Mouse (Mus musculus) stomach, embryonic 14.5 days (tissue): ENCODE measurements at regions not wholly inside any gene's neighbourhood (a gene's known extent, or its start where the extent isn't known, plus 50 kb on each side); places are given as distances from the start of the nearest gene placed in this dataset.
"Not testable (repeated sequence)": the region's sequence is repeated elsewhere in the genome, so short reads cannot be mapped to it uniquely, and the experiment has no call there.

Source experiments
- ATAC-seq: fragments of 200-750 bp; cut with Nextera tagmentation; 2 replicates; pipeline ENCODE4 v1.8.0; 2017; ENCODE audit warnings: low read depth, moderate TSS enrichment; ENCODE audit not compliant: insufficient number of reproducible peaks, insufficient read depth, low FRiP score
- H3K27ac ChIP-seq: fragments of 300-500 bp; sonication (generic); 2 replicates; pipeline ENCODE4 v1.5.1; 2014; ENCODE audit warnings: mild to moderate bottlenecking, low read length, moderate library complexity, mixed read lengths
- H3K27me3 ChIP-seq: fragments of 300-500 bp; sonication (generic); 2 replicates; pipeline ENCODE4 v1.6.1; 2014; ENCODE audit warnings: low read length, control low read depth, mixed read lengths; ENCODE audit not compliant: control insufficient read depth, insufficient read depth
- H3K36me3 ChIP-seq: fragments of 300-500 bp; sonication (generic); 2 replicates; pipeline ENCODE4 v1.6.1; 2014; ENCODE audit warnings: mild to moderate bottlenecking, control low read depth, low read length, moderate library complexity, mixed read lengths; ENCODE audit not compliant: control insufficient read depth, insufficient read depth
- H3K4me1 ChIP-seq: fragments of 300-500 bp; sonication (generic); 2 replicates; pipeline ENCODE4 v1.6.1; 2014; ENCODE audit warnings: low read length, control low read depth, mixed read lengths; ENCODE audit not compliant: control insufficient read depth, insufficient read depth
- H3K4me2 ChIP-seq: fragments of 300-500 bp; sonication (generic); replicated peaks from 2 replicates; pipeline ENCODE4 v1.6.1; 2014; ENCODE audit warnings: low read depth, low read length, control low read depth
- H3K4me3 ChIP-seq: fragments of 300-500 bp; sonication (generic); 2 replicates; pipeline ENCODE4 v1.5.1; 2014; ENCODE audit warnings: low read depth, low read length, control low read depth
- H3K9ac ChIP-seq: fragments of 300-500 bp; sonication (generic); replicated peaks from 2 replicates; pipeline ENCODE4 v1.6.1; 2014; ENCODE audit warnings: low read depth, mild to moderate bottlenecking, control low read depth, low read length, moderate library complexity, mixed read lengths
- H3K9me3 ChIP-seq: fragments of 300-500 bp; sonication (generic); 2 replicates; pipeline ENCODE4 v1.6.1; 2016; ENCODE audit warnings: low read depth, low read length, control low read depth; ENCODE audit not compliant: control insufficient read depth
- WGBS: fragments of 180-500 bp; shearing (Covaris S2); extraction: QIAGEN DNeasy Blood & Tissue Kit; methylation state at CpG from one replicate; pipeline ENCODE4 v1.1.7; 2014; 5-methylcytosine and 5-hydroxymethylcytosine counted together

DNA sequence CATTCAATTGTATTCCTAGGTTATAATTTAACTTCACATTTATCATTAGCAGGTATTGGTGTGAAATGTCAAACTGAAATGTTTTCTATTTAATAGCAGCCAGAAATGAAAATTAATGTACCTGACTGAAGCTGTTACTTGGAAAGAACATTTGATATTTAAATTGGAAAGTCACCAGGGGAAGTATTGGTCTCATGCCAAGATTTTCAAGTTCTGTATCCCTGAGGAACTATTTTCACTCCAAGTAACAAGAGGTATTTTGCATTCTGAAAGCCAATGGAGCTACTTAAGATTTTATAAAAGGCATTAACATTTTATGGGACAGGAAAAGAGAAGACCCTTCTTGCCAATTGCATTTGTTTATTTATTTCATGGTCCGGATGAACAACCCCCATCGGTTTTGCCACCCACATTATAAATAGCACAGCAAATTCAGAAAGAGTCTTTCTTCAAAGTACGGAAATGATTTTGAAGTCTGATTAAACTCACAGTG, 289.3 kb downstream of the Casp12 start:
- no peaks in the 10 kb centered on the region for H3K4me1 ChIP-seq
- no peak overlapping the region for H3K4me2 ChIP-seq
- no peak overlapping the region for H3K4me3 ChIP-seq
- no peaks in the 10 kb centered on the region for H3K36me3 ChIP-seq
- no peak overlapping the region for H3K9ac ChIP-seq
- no peaks in the 10 kb centered on the region for H3K9me3 ChIP-seq
- H3K27me3 ChIP-seq = no peaks in the 10 kb centered on the region
- no peak overlapping the region for H3K27ac ChIP-seq
- WGBS = 58% methylated on average over 3 of the region's 3 CpGs
- ATAC-seq = no peak

DNA sequence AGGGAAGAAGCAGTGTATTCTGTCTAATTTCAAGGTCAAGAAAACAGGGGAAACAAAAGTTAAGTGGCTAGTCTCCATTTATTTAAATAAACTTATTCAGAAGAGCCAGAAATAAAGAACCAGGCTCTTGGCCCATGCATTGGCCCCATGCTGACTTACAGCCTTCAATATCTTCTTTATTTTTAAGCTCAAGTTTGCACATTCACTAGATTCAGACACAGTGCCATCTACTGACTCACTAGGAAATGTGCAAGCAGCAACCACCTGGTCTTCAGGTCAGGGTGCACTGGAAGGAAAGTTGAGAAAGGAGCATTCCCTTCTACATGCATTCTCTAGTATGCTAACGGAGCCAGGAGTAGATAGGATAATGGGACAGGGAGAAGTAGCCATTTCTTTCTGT, 289.7 kb downstream of the Casp12 start:
- ATAC-seq = peak; percentile 37; the same call in 1 of the 2 replicates

GRCm38 (mm10) chr9:5663886-5664285, 318.7 kb downstream of the Casp12 start:
- Histone ChIP-seq H3K9ac (no peak overlapping the region), H3K9me3 (no peaks in the 10 kb centered on the region), H3K36me3 (no peaks in the 10 kb centered on the region), H3K27ac (no peak overlapping the region), H3K4me3 (no peak overlapping the region), H3K4me2 (no peak overlapping the region), H3K4me1 (no peaks in the 10 kb centered on the region), H3K27me3 (no peaks in the 10 kb centered on the region)
- 86% methylated on average over 7 of the region's 7 CpGs for WGBS
- no peak for ATAC-seq

More for the DNA sequence above, 289.7 kb downstream of the Casp12 start:
- 5% methylated on average over 1 of the region's 1 CpGs for WGBS
- H3K27me3 ChIP-seq = no peaks in the 10 kb centered on the region
- no peak overlapping the region for H3K4me3 ChIP-seq
- no peaks in the 10 kb centered on the region for H3K9me3 ChIP-seq
- H3K9ac ChIP-seq = no peak overlapping the region
- H3K4me1 ChIP-seq = no peaks in the 10 kb centered on the region
- no peak overlapping the region for H3K27ac ChIP-seq
- no peak overlapping the region for H3K4me2 ChIP-seq
- no peaks in the 10 kb centered on the region for H3K36me3 ChIP-seq

DNA sequence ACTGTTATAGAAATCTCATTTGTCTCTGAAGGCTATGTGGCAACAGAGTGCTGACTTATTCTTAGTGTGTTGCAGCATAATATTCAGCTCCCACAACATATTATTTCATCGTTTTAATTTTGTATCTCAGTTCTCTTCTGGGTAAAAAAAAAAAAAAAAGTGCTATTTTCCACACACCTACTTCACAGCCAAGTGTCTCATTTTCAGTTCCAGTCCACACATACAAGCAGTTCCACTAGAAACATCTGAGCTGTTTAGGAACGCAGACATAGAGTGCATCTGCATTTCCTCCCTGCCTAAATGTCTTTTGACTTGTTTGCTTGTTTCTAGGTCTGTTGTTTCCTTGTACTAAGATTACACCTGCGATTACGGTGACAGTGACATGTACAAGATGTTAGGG, 328.3 kb downstream of the Casp12 start:
- Histone ChIP-seq H3K4me1 (no peaks in the 10 kb centered on the region), H3K36me3 (no peaks in the 10 kb centered on the region), H3K4me3 (no peak overlapping the region), H3K27me3 (no peaks in the 10 kb centered on the region), H3K9me3 (no peaks in the 10 kb centered on the region), H3K9ac (no peak overlapping the region), H3K4me2 (no peak overlapping the region), H3K27ac (no peak overlapping the region)
- 81% methylated on average over 4 of the region's 4 CpGs for WGBS
- no peak for ATAC-seq

- ATAC-seq = no peak
- no peak overlapping the region for H3K4me2 ChIP-seq
- whole genome bisulfite sequencing = 72% methylated on average over 3 of the region's 3 CpGs
- H3K4me1 ChIP-seq = no peaks in the 10 kb centered on the region
- no peaks in the 10 kb centered on the region for H3K36me3 ChIP-seq
- no peak overlapping the region for H3K4me3 ChIP-seq
- H3K9me3 ChIP-seq = no peaks in the 10 kb centered on the region
- no peaks in the 10 kb centered on the region for H3K27me3 ChIP-seq
- H3K27ac ChIP-seq = no peak overlapping the region
- no peak overlapping the region for H3K9ac ChIP-seq
Observed at GRCm38 (mm10) chr9:5708482-5708881, 363.3 kb downstream of the Casp12 start.

DNA sequence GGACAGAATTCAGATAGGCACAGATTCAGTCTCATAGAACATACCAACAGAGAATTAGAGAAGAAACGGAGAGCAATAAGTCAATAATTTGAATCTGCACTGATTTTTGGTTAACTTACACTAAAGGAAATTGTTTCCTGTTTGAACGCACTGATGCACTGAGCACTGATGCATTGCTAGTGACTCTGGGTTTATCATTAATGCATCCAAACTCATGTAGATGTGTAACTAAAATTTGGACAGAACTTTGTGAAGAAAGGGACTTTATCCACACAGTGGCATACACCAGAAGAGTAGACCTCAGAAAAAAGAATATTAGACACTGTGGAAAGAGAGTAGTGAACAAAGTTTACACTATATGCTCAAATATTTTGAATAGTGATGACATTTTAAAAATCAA, 364.2 kb downstream of the Casp12 start:
- no peak overlapping the region for H3K4me3 ChIP-seq
- H3K4me2 ChIP-seq = no peak overlapping the region
- H3K27ac ChIP-seq = no peak overlapping the region
- no peaks in the 10 kb centered on the region for H3K9me3 ChIP-seq
- H3K27me3 ChIP-seq = no peaks in the 10 kb centered on the region
- no peaks in the 10 kb centered on the region for H3K36me3 ChIP-seq
- no peak overlapping the region for H3K9ac ChIP-seq
- 71% methylated on average over 2 of the region's 2 CpGs for WGBS
- no peak for ATAC-seq
- H3K4me1 ChIP-seq = no peaks in the 10 kb centered on the region

GRCm38 (mm10) chr9:5718585-5718984, 373.4 kb downstream of the Casp12 start:
- H3K9me3 ChIP-seq, H3K4me2 ChIP-seq, H3K36me3 ChIP-seq, H3K9ac ChIP-seq, H3K4me1 ChIP-seq, H3K27me3 ChIP-seq, H3K27ac ChIP-seq, H3K4me3 ChIP-seq, ATAC-seq: not testable (repeated sequence)
- WGBS = 97% methylated on average over 2 of the region's 2 CpGs

- Histone ChIP-seq H3K9ac (no peak overlapping the region), H3K4me3 (no peak overlapping the region), H3K36me3 (no peaks in the 10 kb centered on the region), H3K4me1 (no peaks in the 10 kb centered on the region), H3K27ac (no peak overlapping the region), H3K27me3 (no peaks in the 10 kb centered on the region), H3K9me3 (no peaks in the 10 kb centered on the region), H3K4me2 (no peak overlapping the region)
- no peak for ATAC-seq
Observed at GRCm38 (mm10) chr9:5728843-5729242, 383.6 kb downstream of the Casp12 start.

GRCm38 (mm10) chr9:5752686-5753301, 407.6 kb downstream of the Casp12 start:
- Histone ChIP-seq H3K36me3 (no peaks in the 10 kb centered on the region), H3K4me2 (no peak overlapping the region), H3K9ac (no peak overlapping the region), H3K9me3 (no peaks in the 10 kb centered on the region), H3K4me1 (no peaks in the 10 kb centered on the region), H3K27me3 (no peaks in the 10 kb centered on the region), H3K27ac (no peak overlapping the region), H3K4me3 (no peak overlapping the region)
- ATAC-seq = no peak
